Mouse (Mus musculus) v-Abl transformed pro-B cells (cell line): ENCODE measurements around the gene Mapk8.

Experiments used
- in situ Hi-C, 2 experiments: fragments of 400-800 bp; cut with MboI; formaldehyde crosslinking; loops; one replicate each; pipeline ENCODE4 v1.15.1; 2025; ENCODE audit not compliant: unreplicated experiment in 2 of 2

Mapk8 gene

DNA sequence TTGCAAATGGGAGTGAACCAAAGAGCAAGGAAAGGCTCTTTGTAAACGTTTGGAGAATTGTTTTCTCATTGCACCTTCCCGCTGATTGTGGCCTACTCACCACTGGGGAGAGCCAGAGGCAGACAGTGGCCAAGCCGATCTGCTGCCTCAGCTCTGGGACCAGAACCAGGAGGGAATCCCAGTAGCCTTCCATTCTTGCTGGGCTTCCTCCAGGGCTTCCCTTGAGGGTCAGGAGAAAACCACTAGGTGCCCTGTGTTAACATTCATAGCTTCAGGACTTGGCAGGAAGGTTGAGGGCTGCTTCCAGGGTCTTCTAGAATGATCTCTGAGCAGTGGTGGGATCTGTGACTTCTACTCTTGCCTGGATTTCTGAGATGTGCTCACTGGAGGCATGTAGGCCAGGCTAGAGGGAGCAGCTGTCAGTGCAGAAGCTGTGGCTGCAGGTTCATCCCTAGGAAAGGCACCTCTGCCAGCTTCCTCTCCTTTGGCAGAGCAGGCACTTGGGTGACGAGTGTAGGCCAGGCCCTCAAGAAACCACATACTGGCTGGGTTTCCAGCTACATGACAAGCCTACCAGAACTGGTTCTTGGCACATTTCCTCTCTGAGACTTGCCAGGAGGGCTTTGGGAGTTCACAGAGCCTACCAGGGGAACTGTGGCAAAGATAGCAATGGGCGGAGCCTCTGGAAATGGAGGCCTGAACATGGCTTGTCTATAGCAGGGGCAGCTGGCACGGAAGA is 94.8 kb downstream of the Mapk8 start:
- in situ Hi-C loops, result no loop called here

DNA sequence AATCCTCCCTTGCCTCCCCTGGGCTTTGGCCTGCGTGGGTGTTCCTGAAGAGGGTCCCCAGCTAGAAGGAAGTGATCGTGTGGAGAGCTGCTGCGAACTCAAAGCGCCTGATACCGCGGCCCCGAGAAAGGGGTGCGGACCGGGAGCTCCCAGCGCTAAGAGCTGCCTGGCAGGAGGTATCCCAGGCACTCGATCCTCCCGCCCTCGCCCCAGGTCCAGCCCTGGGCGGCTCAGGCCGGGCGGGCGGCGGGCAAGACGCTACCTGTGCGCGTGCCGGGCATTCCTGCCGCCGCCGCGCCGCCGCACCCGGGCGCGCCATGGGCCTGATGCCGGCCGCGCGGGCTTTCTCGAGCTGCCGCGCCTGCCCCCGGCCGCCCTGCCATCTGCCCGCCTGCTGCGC is 95.9 kb downstream of the Mapk8 start:
- in situ Hi-C loops, result no loop called here

DNA sequence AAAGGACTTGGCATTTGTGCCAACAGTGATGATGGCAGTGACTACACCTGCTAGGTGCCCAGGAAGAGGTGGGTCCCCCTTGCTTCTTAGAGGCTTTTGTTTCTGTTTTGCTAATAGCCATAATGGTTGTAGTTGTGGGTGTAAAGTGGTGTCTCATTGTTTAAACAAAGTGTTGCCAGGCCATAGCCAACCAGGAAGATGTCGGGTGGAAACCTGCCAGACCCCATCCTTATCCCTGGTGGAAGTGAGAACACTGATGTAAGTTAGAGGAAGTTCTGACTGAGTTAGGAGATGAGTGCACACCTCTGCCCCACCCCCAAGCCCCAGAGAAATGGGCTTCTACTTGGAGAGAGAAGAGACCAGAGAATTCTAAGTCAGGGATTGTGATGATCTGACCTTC is 98.8 kb downstream of the Mapk8 start:
- in situ Hi-C loops, result no loop called here

DNA sequence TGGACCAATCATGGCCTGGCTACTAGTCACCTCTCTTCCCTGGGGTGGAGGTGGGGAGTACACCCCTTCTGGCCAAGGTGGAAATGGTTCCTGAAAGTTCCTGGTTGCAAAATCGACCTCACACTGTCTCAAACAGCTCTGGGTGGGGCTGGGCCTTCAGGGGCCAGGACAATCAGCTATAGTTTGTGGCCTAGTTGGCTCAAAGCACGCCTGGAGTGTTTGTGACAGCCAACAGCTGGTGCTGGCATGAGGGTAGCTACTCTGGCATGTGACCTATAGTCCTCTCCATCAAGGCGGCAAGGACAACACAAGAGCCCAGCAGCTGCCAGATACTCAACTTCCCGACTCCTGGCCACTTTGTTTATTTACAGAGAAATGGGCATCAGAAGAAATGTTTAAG is 99.2 kb downstream of the Mapk8 start:
- in situ Hi-C loops, result no loop called here

DNA sequence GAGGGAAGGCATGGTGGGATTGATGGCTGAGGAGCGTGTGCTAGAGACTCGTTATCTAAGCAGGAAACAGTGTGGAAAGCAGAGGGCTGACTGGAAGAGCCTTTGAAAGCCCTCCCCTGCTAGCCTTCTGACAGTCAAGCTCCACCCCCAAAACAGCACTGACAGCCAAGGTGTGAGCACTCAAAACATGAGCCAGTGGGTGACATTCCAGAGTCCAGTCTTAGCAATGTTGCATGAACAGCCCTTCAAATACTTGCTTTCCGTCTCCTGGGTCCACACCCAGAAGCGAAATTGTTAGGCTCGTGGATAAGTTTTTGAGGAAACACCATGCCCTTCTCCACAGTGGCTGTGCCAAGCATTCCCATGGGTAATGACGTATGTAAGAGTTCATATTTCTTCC is 100.4 kb downstream of the Mapk8 start:
- in situ Hi-C loops, result no loop called here

DNA sequence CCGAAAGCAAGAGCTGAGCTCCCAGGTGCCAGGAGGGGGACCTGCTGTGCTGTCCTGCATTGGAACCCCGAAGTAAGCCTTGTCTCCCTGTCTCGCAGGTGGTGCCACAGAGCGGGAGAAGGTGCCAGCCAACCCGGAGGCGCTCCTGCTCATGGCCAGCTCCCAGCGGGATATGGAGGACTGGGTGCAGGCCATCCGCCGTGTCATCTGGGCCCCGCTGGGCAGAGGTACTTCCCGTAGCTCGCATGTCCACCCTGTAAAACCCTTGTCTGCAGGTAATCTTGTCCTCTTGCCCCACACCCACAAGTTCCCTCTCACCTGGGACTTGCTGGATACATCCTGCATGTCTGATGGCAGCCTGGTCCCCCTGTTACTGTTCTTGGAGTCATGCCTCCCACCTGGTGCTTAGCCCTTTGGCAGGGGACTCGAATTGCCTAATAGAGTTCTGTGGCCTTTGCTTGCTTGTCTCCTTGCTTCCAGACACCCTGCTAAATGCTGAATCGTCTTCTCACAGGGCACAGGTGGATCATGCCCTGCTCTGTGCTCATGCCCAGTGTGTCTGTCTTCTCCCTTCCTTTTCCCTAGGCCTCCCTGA is 103.7 kb downstream of the Mapk8 start:
- in situ Hi-C loops, result no loop called here

DNA sequence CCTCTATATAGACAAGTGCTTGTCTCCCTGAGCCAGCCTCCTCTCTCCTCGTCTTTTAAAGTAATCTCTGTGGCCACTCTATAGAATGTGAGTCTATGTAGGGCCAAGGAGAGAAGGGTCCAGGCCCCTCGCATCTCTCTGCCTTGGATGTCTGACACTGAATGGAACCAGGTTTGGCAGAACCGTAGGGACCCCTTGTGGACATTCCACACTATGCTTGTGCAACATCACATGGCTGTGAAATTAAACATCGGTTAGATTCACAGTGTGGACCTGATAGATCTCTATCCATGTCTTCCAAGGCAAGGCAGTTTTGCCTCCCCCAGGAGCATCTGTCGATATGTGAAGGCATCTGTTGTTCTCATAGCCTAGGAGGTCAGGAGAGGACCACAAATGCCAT is 108.3 kb downstream of the Mapk8 start:
- in situ Hi-C loops, result no loop called here

DNA sequence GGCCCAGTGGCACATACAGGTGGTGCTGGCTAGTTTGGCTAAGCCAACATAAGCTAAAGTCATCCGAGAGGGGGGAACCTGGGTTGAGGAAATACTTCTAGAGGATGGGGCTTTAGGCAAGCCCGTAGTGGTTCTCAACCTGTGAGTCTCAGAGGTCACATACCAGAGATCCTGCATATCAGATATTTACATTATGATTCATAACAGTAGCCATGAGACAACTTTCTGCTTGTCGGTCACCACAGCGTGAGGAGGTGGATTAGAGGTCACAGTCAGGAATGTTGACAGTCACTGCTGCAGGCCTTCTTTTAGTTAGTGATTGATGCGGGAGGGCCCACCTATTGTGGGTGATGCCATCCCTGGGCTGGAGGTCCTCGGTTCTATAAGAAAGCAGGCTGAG is 111.2 kb downstream of the Mapk8 start:
- in situ Hi-C loops, result no loop called here

DNA sequence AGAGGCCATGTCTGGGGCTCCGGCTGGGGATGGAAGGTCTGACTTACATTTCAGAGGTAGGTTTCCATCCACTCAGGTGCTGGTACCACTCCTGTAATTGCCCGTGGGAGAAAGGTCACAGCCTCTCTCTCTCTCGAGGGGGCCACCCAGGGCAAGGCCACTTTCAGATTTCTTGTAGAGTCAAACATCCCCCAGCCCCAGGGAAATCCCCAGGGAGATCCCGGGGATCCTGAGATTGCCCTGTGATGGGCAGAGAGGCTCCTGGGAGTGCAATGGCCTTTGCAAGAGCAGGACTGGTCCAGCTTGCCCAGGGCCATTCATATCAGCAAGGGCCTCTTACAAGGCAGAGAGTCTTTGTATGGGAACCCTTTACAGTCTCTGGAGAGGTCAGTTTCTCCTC is 112.6 kb downstream of the Mapk8 start:
- in situ Hi-C loops, result no loop called here

DNA sequence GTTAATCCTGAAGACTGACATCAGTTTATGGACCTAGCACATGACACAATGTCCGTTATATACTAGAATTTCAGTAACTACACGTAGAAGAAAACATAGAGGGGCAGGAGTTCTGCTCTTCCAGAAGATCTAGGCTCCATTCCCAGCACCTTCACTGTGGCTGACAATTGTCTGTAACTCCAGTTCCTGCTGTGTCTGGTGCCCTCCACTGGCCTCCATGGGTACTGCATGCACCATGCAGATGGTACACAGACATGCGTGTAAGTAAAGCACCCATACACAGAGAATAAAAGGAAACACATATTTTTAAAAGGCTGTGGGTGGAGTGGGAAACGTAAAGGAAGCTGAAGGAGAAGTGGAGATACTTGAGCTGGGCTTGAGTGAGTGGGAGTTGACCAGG is 113.1 kb downstream of the Mapk8 start:
- in situ Hi-C loops, result no loop called here

DNA sequence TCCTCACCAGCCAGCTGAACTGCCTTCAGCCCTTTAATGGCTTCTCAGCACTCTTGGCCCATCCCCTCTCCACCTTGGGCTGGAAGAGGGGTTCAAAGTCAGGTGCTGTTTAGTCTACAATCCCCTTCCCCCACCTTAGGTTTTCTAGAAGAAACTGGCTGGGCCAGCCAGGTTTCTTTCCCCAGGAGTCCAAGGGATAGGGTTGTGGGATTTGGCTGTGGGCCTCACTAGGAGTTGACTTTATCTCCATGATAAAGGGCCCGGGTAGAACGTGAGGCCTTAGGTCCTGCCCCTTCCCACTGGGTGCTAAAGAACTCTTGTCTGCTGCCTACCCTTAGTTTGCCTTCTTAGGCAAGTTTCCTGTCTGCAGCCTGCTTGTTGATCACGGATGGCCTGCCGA is 115.3 kb downstream of the Mapk8 start:
- in situ Hi-C loops, result no loop called here

DNA sequence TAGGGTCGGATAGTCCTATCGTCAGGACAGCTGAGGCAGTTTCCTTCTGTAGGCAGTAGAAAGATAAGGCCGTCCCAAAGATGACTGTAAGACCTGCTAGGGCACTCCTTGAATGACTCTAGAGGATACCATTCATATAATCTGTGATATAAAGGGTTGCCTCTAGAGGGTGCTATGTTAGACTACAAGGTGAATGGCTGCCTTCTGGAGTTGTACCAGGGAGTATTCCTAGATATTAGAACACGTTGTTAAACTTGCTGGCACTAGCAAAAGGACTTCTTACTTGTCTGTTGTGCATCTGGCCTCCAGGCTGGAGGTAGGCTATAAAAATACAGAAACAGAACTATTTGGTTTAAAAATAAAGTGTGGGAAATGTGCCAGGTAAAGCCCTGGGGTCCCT is 116.0 kb downstream of the Mapk8 start:
- in situ Hi-C loops, result no loop called here

DNA sequence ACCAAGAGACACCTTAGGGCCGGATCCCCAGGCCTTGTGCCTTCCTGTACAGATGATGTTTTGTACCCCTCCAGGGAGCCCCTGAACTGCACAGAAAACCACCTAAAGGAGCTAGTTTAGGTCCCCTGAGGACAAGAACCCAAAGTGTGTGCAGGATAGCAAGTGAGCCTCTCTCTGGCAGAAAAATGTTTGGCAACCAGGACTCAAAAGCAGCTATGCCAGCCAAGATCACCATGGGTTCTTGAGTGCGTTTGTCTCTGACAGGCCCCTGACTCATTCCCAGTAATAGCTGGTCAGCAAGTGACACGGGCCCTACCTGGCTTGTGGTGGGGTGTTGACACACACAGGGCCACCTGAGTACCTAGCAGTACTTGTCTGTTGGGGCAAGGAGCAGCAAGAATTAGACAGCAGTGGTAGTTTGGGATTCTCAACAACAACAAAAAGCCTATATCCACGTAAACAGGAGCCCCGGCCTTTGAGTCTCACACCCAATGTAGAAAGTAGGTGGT is 117.6 kb downstream of the Mapk8 start:
- in situ Hi-C loops, result no loop called here

DNA sequence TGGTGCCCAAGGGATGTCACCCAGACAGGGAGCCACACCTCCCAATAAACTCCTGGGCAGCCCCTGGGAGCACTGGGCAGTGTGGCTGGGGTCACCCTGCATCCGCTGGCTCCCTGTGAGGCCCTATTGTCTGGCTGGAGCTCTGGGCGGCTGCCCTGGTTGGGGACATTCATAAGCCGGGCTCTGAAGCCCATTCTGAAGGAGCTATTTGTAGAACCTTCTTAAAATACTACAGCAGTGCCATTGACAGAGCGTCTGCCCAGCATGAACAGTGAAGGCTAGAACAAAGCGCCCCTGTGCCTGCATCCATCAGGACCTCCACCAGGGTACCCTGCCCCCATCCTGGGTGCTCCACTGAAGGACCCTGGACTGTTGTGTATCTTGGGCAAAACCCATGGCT is 118.6 kb downstream of the Mapk8 start:
- in situ Hi-C loops, result no loop called here
